Mouse (Mus musculus): Measurements from ENCODE around the gene Taf3. TPM values are rescaled to one million over a fixed set of nuclear protein-coding genes. Genes with fewer than 3 reads are reported as not detected.

Taf3 gene
- total and polyA plus RNA-seq, 2 experiments = 1.1 to 2.6 TPM

- H3K27me3 ChIP-seq (ENCODE audit: control insufficient read depth, insufficient read depth, low read length) = no peaks in the 10 kb centered on the region
- H3K27ac ChIP-seq (replicated peaks; ENCODE audit: insufficient read depth, low read depth, low read length) = no peak overlapping the region
- H3K9ac ChIP-seq (ENCODE audit: low read depth, low read length) = no peak overlapping the region
- H3K4me1 ChIP-seq (ENCODE audit: control insufficient read depth, insufficient read depth, low read length) = peaks cover 15% of the 10 kb centered on the region
- H3K36me3 ChIP-seq (ENCODE audit: control insufficient read depth, insufficient read depth, low read length) = peaks cover 2% of the 10 kb centered on the region; the same call in 1 of the 2 replicates
- TF ChIP-seq CTCF (IDR thresholded peaks at IDR 0.05; ENCODE audit: low read depth, low read length) (no peak), POLR2A (IDR thresholded peaks at IDR 0.05; ENCODE audit: extremely low read depth, insufficient read depth, low read length) (no peak)
- H3K4me3 ChIP-seq (ENCODE audit: insufficient read depth, low read depth, low read length) = no peak overlapping the region
- no peak for DNase-seq (ENCODE audit: extremely low read depth, low read depth, low spot score)
- 24% methylated on average over 5 of the region's 5 CpGs for WGBS
- H3K79me2 ChIP-seq (ENCODE audit: control insufficient read depth, insufficient read depth, low read length) = no peaks in the 10 kb centered on the region; the same call in 1 of the 2 replicates
These were observed 66.0 kb downstream of the Taf3 start for GRCm38 (mm10) chr2:9982446-9982845.

- WGBS = 26% methylated on average over 3 of the region's 3 CpGs
- H3K4me1 ChIP-seq (ENCODE audit: control insufficient read depth, insufficient read depth, low read length) = peaks cover 7% of the 10 kb centered on the region
- DNase-seq (ENCODE audit: extremely low read depth, low read depth, low spot score) = peak; percentile 71
These were observed 76.5 kb downstream of the Taf3 start for GRCm38 (mm10) chr2:9971927-9972326.

GRCm38 (mm10) chr2:9970579-9970978 lies 77.8 kb downstream of the Taf3 start:
- Histone ChIP-seq H3K9ac (ENCODE audit: low read depth, low read length) (no peak overlapping the region), H3K27ac (replicated peaks; ENCODE audit: insufficient read depth, low read depth, low read length) (no peak overlapping the region), H3K27me3 (ENCODE audit: control insufficient read depth, insufficient read depth, low read length) (no peaks in the 10 kb centered on the region), H3K4me1 (ENCODE audit: control insufficient read depth, insufficient read depth, low read length) (peaks cover 7% of the 10 kb centered on the region), H3K4me3 (ENCODE audit: insufficient read depth, low read depth, low read length) (no peak overlapping the region), H3K79me2 (ENCODE audit: control insufficient read depth, insufficient read depth, low read length) (peaks cover 3% of the 10 kb centered on the region; the same call in 1 of the 2 replicates), H3K36me3 (ENCODE audit: control insufficient read depth, insufficient read depth, low read length) (no peaks in the 10 kb centered on the region)
- 77% methylated on average over 3 of the region's 3 CpGs for WGBS
- no peak for DNase-seq (ENCODE audit: extremely low read depth, low read depth, low spot score)
- TF ChIP-seq POLR2A (IDR thresholded peaks at IDR 0.05; ENCODE audit: extremely low read depth, insufficient read depth, low read length) = no peak

More at GRCm38 (mm10) chr2:9971927-9972326, 76.5 kb downstream of the Taf3 start:
- Histone ChIP-seq H3K4me3 (ENCODE audit: insufficient read depth, low read depth, low read length) (no peak overlapping the region), H3K27ac (replicated peaks; ENCODE audit: insufficient read depth, low read depth, low read length) (no peak overlapping the region), H3K9ac (ENCODE audit: low read depth, low read length) (no peak overlapping the region), H3K27me3 (ENCODE audit: control insufficient read depth, insufficient read depth, low read length) (no peaks in the 10 kb centered on the region), H3K36me3 (ENCODE audit: control insufficient read depth, insufficient read depth, low read length) (no peaks in the 10 kb centered on the region), H3K79me2 (ENCODE audit: control insufficient read depth, insufficient read depth, low read length) (no peaks in the 10 kb centered on the region)
- no peak for TF ChIP-seq CTCF (IDR thresholded peaks at IDR 0.05; ENCODE audit: low read depth, low read length)
- no peak for TF ChIP-seq POLR2A (IDR thresholded peaks at IDR 0.05; ENCODE audit: extremely low read depth, insufficient read depth, low read length)

- no peak overlapping the region for H3K9ac ChIP-seq (ENCODE audit: low read depth, low read length)
- H3K36me3 ChIP-seq (ENCODE audit: control insufficient read depth, insufficient read depth, low read length) = no peaks in the 10 kb centered on the region
- DNase-seq (ENCODE audit: extremely low read depth, low read depth, low spot score) = no peak
- 91% methylated on average over 4 of the region's 4 CpGs for WGBS
- H3K4me3 ChIP-seq (ENCODE audit: insufficient read depth, low read depth, low read length) = no peak overlapping the region
- peaks cover 5% of the 10 kb centered on the region for H3K4me1 ChIP-seq (ENCODE audit: control insufficient read depth, insufficient read depth, low read length)
- no peak for TF ChIP-seq POLR2A (IDR thresholded peaks at IDR 0.05; ENCODE audit: extremely low read depth, insufficient read depth, low read length)
- TF ChIP-seq CTCF (IDR thresholded peaks at IDR 0.05; ENCODE audit: low read depth, low read length) = no peak
- peaks cover 3% of the 10 kb centered on the region; the same call in 1 of the 2 replicates for H3K79me2 ChIP-seq (ENCODE audit: control insufficient read depth, insufficient read depth, low read length)
- H3K27me3 ChIP-seq (ENCODE audit: control insufficient read depth, insufficient read depth, low read length) = no peaks in the 10 kb centered on the region
- no peak overlapping the region for H3K27ac ChIP-seq (replicated peaks; ENCODE audit: insufficient read depth, low read depth, low read length)
These were observed 78.2 kb downstream of the Taf3 start for GRCm38 (mm10) chr2:9970178-9970577.

- WGBS = 89% methylated on average over 5 of the region's 5 CpGs
- TF ChIP-seq POLR2A (IDR thresholded peaks at IDR 0.05; ENCODE audit: extremely low read depth, insufficient read depth, low read length) (no peak), CTCF (IDR thresholded peaks at IDR 0.05; ENCODE audit: low read depth, low read length) (no peak)
- no peak overlapping the region for H3K4me3 ChIP-seq (ENCODE audit: insufficient read depth, low read depth, low read length)
These were observed 78.7 kb downstream of the Taf3 start for GRCm38 (mm10) chr2:9969734-9970133.

GRCm38 (mm10) chr2:9966634-9967033 lies 81.8 kb downstream of the Taf3 start:
- no peak overlapping the region for H3K9ac ChIP-seq (ENCODE audit: low read depth, low read length)
- H3K27ac ChIP-seq (replicated peaks; ENCODE audit: insufficient read depth, low read depth, low read length) = no peak overlapping the region
- peaks cover 6% of the 10 kb centered on the region; the same call in 1 of the 2 replicates for H3K79me2 ChIP-seq (ENCODE audit: control insufficient read depth, insufficient read depth, low read length)
- no peaks in the 10 kb centered on the region for H3K27me3 ChIP-seq (ENCODE audit: control insufficient read depth, insufficient read depth, low read length)
- WGBS = 32% methylated on average over 1 of the region's 1 CpGs
- H3K36me3 ChIP-seq (ENCODE audit: control insufficient read depth, insufficient read depth, low read length) = no peaks in the 10 kb centered on the region
- no peak for TF ChIP-seq CTCF (IDR thresholded peaks at IDR 0.05; ENCODE audit: low read depth, low read length)
- no peak for TF ChIP-seq POLR2A (IDR thresholded peaks at IDR 0.05; ENCODE audit: extremely low read depth, insufficient read depth, low read length)
- no peak overlapping the region for H3K4me3 ChIP-seq (ENCODE audit: insufficient read depth, low read depth, low read length)
- no peaks in the 10 kb centered on the region for H3K4me1 ChIP-seq (ENCODE audit: control insufficient read depth, insufficient read depth, low read length)
- DNase-seq (ENCODE audit: extremely low read depth, low read depth, low spot score) = no peak

More at GRCm38 (mm10) chr2:9969734-9970133, 78.7 kb downstream of the Taf3 start:
- DNase-seq (ENCODE audit: extremely low read depth, low read depth, low spot score) = no peak
- Histone ChIP-seq H3K36me3 (ENCODE audit: control insufficient read depth, insufficient read depth, low read length) (no peaks in the 10 kb centered on the region), H3K27ac (replicated peaks; ENCODE audit: insufficient read depth, low read depth, low read length) (no peak overlapping the region), H3K79me2 (ENCODE audit: control insufficient read depth, insufficient read depth, low read length) (peaks cover 3% of the 10 kb centered on the region; the same call in 1 of the 2 replicates), H3K27me3 (ENCODE audit: control insufficient read depth, insufficient read depth, low read length) (no peaks in the 10 kb centered on the region), H3K9ac (ENCODE audit: low read depth, low read length) (no peak overlapping the region), H3K4me1 (ENCODE audit: control insufficient read depth, insufficient read depth, low read length) (peaks cover 5% of the 10 kb centered on the region)

Measured in liver, adult 2 months (tissue).